Mouse (Mus musculus): ENCODE measurements around the gene Hes2.

DNA sequence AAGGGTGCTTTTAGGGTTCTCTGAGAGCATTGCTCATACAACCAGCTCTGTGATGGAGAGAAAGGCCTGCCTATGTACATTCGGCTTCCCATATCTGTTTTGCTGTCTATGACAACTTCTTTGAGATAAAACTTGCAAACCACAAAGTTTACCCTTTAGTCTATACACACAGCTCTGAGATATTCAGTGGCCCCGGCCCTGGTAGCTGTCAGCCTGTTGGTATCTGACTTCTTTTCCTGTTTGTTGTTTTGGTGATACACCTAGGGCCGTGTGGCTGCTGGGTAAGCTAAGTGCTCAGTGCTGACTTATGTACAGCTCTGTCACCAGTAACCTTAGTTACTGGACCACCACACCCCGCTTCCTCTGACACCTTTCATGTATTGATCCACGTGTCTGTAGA is 38.9 kb downstream of the Hes2 start:
- TF ChIP-seq CTCF (IDR thresholded peaks at IDR 0.05; ENCODE audit: borderline replicate concordance, extremely low read depth, insufficient read depth, insufficient read length) = no peak
- TF ChIP-seq POLR2A (IDR thresholded peaks at IDR 0.05; ENCODE audit: borderline replicate concordance, extremely low read depth, insufficient read depth, insufficient read length, poor library complexity, severe bottlenecking) = no peak

Data from brain, embryonic 14.5 days (tissue).